Mouse (Mus musculus): ENCODE data around the gene Lrrtm1.

The Lrrtm1 gene

GRCm38 (mm10) chr6:77306796-77307195 is 64.3 kb downstream of the Lrrtm1 start:
- in situ Hi-C loops (cut with MseI, MboI), result no loop called here

All from mouse trophoblast stem cell (cell line).